Mouse (Mus musculus): ENCODE results near the gene Zcchc10.

- TF ChIP-seq MAX (IDR thresholded peaks at IDR 0.05; ENCODE audit: low read depth) (no peak), MYOD1 (IDR thresholded peaks at IDR 0.05; ENCODE audit: control insufficient read depth in 1 of 3, insufficient read length in 2 of 3, low read depth in 2 of 3) (no peak), TCF12 (IDR thresholded peaks at IDR 0.05; ENCODE audit: insufficient read depth, poor library complexity, severe bottlenecking) (no peak), USF1 (IDR thresholded peaks at IDR 0.05; ENCODE audit: low read depth) (no peak), E2F4 (IDR thresholded peaks at IDR 0.05; ENCODE audit: insufficient read depth) (no peak), POLR2A (IDR thresholded peaks at IDR 0.05; ENCODE audit: insufficient read length, low read depth) (no peak), POLR2AphosphoS2 (IDR thresholded peaks at IDR 0.05; ENCODE audit: insufficient read length, low read depth) (no peak), TCF3 (IDR thresholded peaks at IDR 0.05; ENCODE audit: insufficient read length, low read depth) (no peak), REST (IDR thresholded peaks at IDR 0.05; ENCODE audit: insufficient read depth, insufficient read length) (no peak), CEBPB (IDR thresholded peaks at IDR 0.05; ENCODE audit: insufficient read depth, poor library complexity, severe bottlenecking) (no peak), MYOG (IDR thresholded peaks at IDR 0.05; ENCODE audit: control insufficient read depth in 1 of 3, insufficient read depth in 1 of 3, insufficient read length in 2 of 3, low read depth in 2 of 3) (no peak), SRF (IDR thresholded peaks at IDR 0.05; ENCODE audit: control insufficient read depth, insufficient read length, low read depth) (no peak)
These were observed 12.4 kb downstream of the Zcchc10 start for GRCm38 (mm10) chr11:53336924-53337323.

Data from myocyte (in vitro differentiated cells).